Comparison of ENCODE assay signal across 21 mouse cellular contexts in the genomic region with DNA sequence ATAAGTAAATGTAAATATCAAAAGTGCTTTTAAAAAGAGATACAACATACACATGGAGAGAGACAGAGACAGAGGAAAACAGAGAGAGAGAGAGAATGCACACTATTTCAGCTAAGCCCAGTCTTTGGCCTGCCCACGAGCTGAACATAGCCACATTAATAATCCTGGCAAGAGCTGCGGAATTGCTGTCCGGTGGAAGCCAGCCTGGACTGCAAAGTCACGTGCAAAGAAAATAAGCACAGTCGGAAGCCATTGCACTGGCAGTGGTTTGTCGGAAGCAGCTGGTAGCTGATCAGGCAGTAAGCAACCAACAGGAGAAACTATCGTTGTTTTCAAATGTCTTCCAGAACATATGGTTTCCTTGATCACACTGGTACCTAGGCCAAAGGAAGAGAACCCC. TPM values are rescaled to one million over a fixed set of nuclear protein-coding genes. Genes with fewer than 3 reads are reported as not detected.
"Had no signal": no experiment of that assay in that cellular context is flagged by ENCODE, and none has a peak within 500 bp of the region (broad histone marks: within the 10 kb centered on the region; RNA-seq: fewer than 3 reads in every experiment).

No protein-coding gene starts in this region.

- H3K4me1 ChIP-seq: kidney, embryonic 15.5 days; limb, embryonic 13.5 days; neural tube, embryonic 15.5 days had no signal

- H3K4me2 ChIP-seq: kidney, embryonic 15.5 days; limb, embryonic 13.5 days; neural tube, embryonic 15.5 days had no signal

- H3K9me3 ChIP-seq: kidney, embryonic 15.5 days; limb, embryonic 13.5 days; midbrain, embryonic 10.5 days; neural tube, embryonic 15.5 days had no signal

- DNase-seq: kidney, adult 2 months; kidney, postnatal 14 days; lung, adult 18-20 months; lung, postnatal 36 days; right cerebral cortex, adult 18-20 months; right cerebral cortex, postnatal 25 days; thymus, postnatal 36 days had no signal

- ATAC-seq: lung, postnatal 0 days had no signal

- H3K9ac ChIP-seq: kidney, embryonic 15.5 days; limb, embryonic 13.5 days; liver, embryonic 14.5 days; neural tube, embryonic 15.5 days had no signal

- H3K4me3 ChIP-seq: kidney, embryonic 15.5 days; limb, embryonic 13.5 days; midbrain, embryonic 10.5 days; myocyte; neural tube, embryonic 15.5 days had no signal

- H3K27ac ChIP-seq: kidney, embryonic 15.5 days; limb, embryonic 13.5 days; liver, embryonic 14.5 days; midbrain, embryonic 10.5 days; neural tube, embryonic 15.5 days had no signal

- H3K36me3 ChIP-seq: kidney, embryonic 15.5 days; limb, embryonic 13.5 days; midbrain, embryonic 10.5 days; neural tube, embryonic 15.5 days had no signal

RNA-seq across cellular contexts. Expression of gene Lhx4, which starts 6.1 kb away (rescaled TPM):
- total RNA-seq: layer of hippocampus, postnatal 14 days; left cerebral cortex, postnatal 36 days; liver, adult 2 months; megakaryocyte, adult 5-6 weeks had no signal
- polyA plus RNA-seq: kidney, adult 2 months; kidney, embryonic 15.5 days; large intestine, adult 2 months; liver, adult 2 months; liver, embryonic 14.5 days; lung, postnatal 0 days; small intestine, adult 2 months; stomach, embryonic 16.5 days had no signal
